Mouse (Mus musculus) lung, embryonic 16.5 days (tissue): Measurements from ENCODE around the gene Iqsec1. TPM values are rescaled to one million over a fixed set of nuclear protein-coding genes. Genes with fewer than 3 reads are reported as not detected.

ENCODE experiments used
- ATAC-seq: fragments of 200-750 bp; cut with Nextera tagmentation; 2 replicates; pipeline ENCODE4 v1.8.0; 2017; ENCODE audit warnings: low read depth, mild to moderate bottlenecking, moderate library complexity
- H3K27ac ChIP-seq: fragments of 300-500 bp; sonication (generic); 2 replicates; pipeline ENCODE4 v1.5.1; 2014; ENCODE audit warnings: mild to moderate bottlenecking, control low read depth, low read length
- H3K27me3 ChIP-seq: fragments of 300-500 bp; sonication (generic); 2 replicates; pipeline ENCODE4 v1.6.1; 2014; ENCODE audit warnings: low read depth, low read length, mixed read lengths; ENCODE audit not compliant: control insufficient read depth, insufficient read depth
- H3K36me3 ChIP-seq: fragments of 300-500 bp; sonication (generic); 2 replicates; pipeline ENCODE4 v1.6.1; 2014; ENCODE audit warnings: low read length; ENCODE audit not compliant: control insufficient read depth, insufficient read depth
- H3K4me1 ChIP-seq: fragments of 300-500 bp; sonication (generic); replicated peaks from 2 replicates; pipeline ENCODE4 v1.6.1; 2014; ENCODE audit warnings: low read length, mixed read lengths; ENCODE audit not compliant: control insufficient read depth, insufficient read depth
- H3K4me2 ChIP-seq: fragments of 300-500 bp; sonication (generic); 2 replicates; pipeline ENCODE4 v1.6.1; 2014; ENCODE audit warnings: low read depth, low read length, control low read depth
- H3K4me3 ChIP-seq: fragments of 300-500 bp; sonication (generic); 2 replicates; pipeline ENCODE4 v1.5.1; 2014; ENCODE audit warnings: mild to moderate bottlenecking, low read length, control low read depth
- H3K9ac ChIP-seq: fragments of 300-500 bp; sonication (generic); 2 replicates; pipeline ENCODE4 v1.6.1; 2014; ENCODE audit warnings: low read length, control low read depth
- H3K9me3 ChIP-seq: fragments of 300-500 bp; sonication (generic); 2 replicates; pipeline ENCODE4 v1.6.1; 2016; ENCODE audit warnings: low read length; ENCODE audit not compliant: control insufficient read depth
- WGBS: fragments of 180-500 bp; shearing (Covaris S2); extraction: QIAGEN DNeasy Blood & Tissue Kit; methylation state at CpG from one replicate; pipeline ENCODE4 v1.1.7; 2014; 5-methylcytosine and 5-hydroxymethylcytosine counted together
- polyA plus RNA-seq: library from polyadenylated mRNA; unstranded; fragments of >200 nt; fragmentation: Nextera tagmentation; extraction: Ambion mirVana; gene quantifications from 2 replicates; pipeline ENCODE4 v1.2.1, GENCODE M21; 2015

The Iqsec1 gene
- polyA plus RNA-seq, 1 experiment from 2014 or later, result 11.7 TPM

DNA sequence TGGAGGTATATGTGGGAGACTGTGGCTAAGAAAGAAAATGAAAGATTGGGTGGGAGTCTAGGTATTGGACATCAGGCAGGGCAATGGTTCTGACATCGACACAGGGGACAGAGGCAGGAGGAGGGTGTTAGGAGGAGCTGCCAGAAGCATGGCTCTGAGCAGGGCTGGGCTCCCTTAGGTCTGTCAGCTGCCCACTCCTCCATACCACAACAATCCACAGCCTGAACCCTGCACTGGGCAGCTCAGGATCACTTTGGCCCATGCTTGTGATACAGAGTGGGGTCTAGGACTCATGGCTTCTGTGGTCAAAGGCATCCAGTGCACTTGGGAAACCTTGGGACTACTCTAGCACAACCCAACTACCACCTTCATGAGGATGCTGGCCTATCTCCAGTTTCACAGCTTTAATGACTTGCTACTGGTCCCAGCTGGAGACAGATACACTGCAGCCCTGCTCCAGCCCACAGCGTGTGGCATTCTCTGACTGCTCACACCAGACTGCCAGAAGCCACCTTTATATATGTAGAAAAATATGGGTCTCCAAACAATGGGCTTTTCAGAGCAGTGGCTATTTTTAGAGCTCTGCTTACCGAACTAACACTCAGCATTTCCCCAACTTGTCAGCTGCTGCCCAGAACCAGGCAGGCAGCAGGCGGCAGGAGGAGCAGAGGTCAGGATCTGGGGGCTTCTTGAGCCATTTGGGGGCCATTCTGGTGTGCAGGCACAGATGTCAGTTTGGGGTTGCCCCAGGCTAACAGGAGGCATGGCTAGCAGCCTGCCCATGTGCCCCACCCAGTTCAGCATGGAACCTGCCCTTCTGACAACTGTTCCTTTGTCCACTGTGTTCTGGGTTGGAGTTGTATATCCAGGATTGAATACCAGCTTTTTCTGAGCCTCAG, 285.4 kb downstream of the Iqsec1 start:
- H3K27ac ChIP-seq, result peak overlapping the region; percentile 84
- H3K36me3 ChIP-seq, result no peaks in the 10 kb centered on the region
- peaks cover 72% of the 10 kb centered on the region for H3K4me1 ChIP-seq
- peak; percentile 43 for ATAC-seq
- no peak overlapping the region for H3K4me3 ChIP-seq
- no peaks in the 10 kb centered on the region for H3K27me3 ChIP-seq
- no peaks in the 10 kb centered on the region for H3K9me3 ChIP-seq
- H3K9ac ChIP-seq, result peak overlapping the region; percentile 44; the same call in 1 of the 2 replicates
- WGBS, result 23% methylated on average over 4 of the region's 4 CpGs
- no peak overlapping the region for H3K4me2 ChIP-seq

DNA sequence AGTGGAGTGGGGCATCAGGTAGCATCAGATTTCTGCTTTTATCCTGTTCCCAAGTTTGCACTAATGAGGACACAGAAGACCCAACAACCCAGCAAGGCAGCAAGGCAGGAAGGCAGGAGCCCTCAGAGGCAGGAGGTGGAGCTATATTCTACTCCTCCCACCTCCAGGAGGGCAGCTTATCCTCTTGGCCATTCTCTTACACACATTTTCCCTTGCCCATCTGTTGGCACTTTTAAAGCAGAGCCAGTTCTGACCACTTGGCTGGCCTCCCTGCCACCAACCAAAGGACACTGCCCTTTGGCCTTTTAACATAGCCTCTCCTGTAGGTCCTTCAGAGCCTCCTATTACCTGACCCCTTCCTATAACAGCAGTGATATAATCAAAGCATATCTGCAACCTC, 286.3 kb downstream of the Iqsec1 start:
- Histone ChIP-seq H3K9me3 (no peaks in the 10 kb centered on the region), H3K4me2 (no peak overlapping the region), H3K9ac (no peak overlapping the region), H3K27ac (no peak overlapping the region), H3K36me3 (no peaks in the 10 kb centered on the region), H3K4me1 (peaks cover 64% of the 10 kb centered on the region), H3K27me3 (no peaks in the 10 kb centered on the region), H3K4me3 (no peak overlapping the region)
- no peak for ATAC-seq

DNA sequence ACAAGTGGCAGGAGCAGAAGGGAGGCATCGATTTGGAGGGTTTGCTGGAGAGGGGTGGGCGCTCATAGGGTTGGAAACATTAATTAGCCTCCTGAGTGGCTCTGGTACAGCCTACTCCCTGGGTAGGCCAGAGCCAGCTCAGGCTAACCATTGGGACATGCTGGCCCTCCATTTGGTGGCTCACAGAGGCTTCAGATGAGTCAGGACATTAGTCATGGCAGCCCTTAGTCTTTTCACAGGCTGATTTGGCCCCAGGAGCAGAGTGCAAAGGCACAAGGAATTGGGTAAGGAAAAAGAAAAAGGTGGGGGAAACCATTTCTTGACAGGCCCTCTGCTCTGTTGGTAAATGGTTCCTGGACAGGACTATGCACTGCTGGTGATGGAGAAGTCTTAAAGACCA, 287.1 kb downstream of the Iqsec1 start:
- Histone ChIP-seq H3K4me3 (no peak overlapping the region), H3K4me1 (peaks cover 56% of the 10 kb centered on the region), H3K27ac (no peak overlapping the region), H3K9me3 (no peaks in the 10 kb centered on the region), H3K9ac (no peak overlapping the region), H3K36me3 (no peaks in the 10 kb centered on the region), H3K27me3 (no peaks in the 10 kb centered on the region), H3K4me2 (no peak overlapping the region)
- 70% methylated on average over 2 of the region's 2 CpGs for WGBS
- ATAC-seq, result no peak

DNA sequence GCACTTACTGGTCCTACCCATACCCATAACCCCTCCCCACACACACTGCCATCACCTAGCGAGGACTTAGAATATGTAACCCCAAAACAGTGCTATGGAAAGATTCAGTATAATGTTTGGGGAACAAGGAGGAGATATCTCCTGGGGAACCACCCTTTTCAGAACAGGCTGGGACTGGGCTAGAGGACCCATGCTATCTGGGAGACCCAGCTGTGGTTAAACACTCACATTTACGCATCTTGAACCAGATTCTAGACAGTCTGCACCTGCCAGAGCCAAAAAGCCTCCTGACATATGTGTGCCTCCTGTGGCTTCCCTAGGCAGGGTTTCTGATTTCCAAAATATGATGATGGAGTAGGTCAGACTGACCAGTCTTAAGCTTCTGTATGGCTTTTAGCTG, 287.7 kb downstream of the Iqsec1 start:
- no peak overlapping the region for H3K4me2 ChIP-seq
- no peak for ATAC-seq
- H3K36me3 ChIP-seq, result no peaks in the 10 kb centered on the region
- H3K9me3 ChIP-seq, result no peaks in the 10 kb centered on the region
- no peak overlapping the region for H3K27ac ChIP-seq
- peaks cover 50% of the 10 kb centered on the region for H3K4me1 ChIP-seq
- no peaks in the 10 kb centered on the region for H3K27me3 ChIP-seq
- no peak overlapping the region for H3K9ac ChIP-seq
- 87% methylated on average over 2 of the region's 2 CpGs for WGBS
- H3K4me3 ChIP-seq, result no peak overlapping the region

DNA sequence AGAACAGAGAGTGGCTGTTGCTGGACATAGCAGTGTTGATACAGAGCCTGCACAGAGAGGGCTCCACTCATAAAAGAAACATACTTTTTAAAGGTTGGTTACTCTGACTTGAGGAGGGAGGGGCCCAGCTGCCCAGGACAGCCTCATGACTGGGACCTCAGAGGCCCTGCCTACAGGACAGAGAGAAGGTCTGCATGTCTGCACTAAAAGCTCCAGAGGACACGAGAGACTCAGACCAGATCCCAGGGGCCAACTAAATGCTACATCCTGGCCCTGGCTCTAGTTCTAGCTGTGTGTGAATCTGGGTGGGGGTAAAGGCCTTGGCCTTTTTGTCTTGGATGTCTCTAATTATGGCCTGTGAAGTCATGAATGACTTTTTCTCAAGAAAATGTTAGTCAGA, 288.4 kb downstream of the Iqsec1 start:
- Histone ChIP-seq H3K9me3 (no peaks in the 10 kb centered on the region), H3K27me3 (no peaks in the 10 kb centered on the region), H3K36me3 (no peaks in the 10 kb centered on the region), H3K4me3 (no peak overlapping the region), H3K27ac (no peak overlapping the region), H3K4me2 (no peak overlapping the region), H3K4me1 (peaks cover 46% of the 10 kb centered on the region), H3K9ac (no peak overlapping the region)
- no peak for ATAC-seq
- WGBS, result 58% methylated on average over 1 of the region's 1 CpGs

DNA sequence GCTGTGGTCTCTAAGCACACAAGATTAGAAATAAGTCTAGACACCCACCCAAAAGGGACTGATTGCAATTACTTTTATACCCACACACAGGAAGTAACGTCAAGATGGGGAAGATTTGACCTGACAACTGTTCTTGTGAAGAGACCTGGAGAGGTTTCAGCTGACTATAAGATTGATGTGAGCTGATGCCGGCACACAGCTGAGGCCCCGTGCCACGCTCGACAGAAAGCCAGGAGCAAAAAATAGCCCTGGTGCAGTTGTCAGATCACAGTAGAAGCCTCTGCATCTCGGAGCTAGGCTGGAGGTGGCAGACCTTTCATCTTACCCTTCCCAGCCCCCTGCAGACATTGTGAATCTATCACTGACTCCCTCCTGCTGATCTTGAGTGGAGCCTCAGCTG, 289.6 kb downstream of the Iqsec1 start:
- Histone ChIP-seq H3K27ac (no peak overlapping the region), H3K4me2 (no peak overlapping the region), H3K9me3 (no peaks in the 10 kb centered on the region), H3K4me3 (no peak overlapping the region), H3K27me3 (no peaks in the 10 kb centered on the region), H3K36me3 (peaks cover 5% of the 10 kb centered on the region), H3K4me1 (peaks cover 33% of the 10 kb centered on the region), H3K9ac (no peak overlapping the region)
- 37% methylated on average over 6 of the region's 6 CpGs for WGBS
- no peak for ATAC-seq

DNA sequence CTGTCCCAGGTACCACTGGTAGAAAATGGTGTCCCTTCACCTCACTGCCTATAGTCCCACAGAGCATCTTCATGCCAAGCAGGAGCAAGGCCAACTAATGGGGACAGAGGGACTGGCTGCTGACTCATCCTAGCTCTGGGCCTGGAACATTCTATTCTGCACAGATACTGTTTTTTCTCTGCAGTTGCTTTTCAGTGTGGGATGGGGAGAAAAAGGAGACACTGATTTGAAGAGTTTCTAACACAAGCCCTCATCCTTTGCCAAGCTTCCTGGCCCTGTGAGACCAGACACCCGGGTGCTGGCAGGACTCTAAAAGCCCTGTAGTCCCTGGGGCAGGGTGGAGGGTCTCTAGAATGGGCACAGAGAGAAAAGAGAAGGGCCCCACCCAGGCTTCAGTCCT, 292.7 kb downstream of the Iqsec1 start:
- no peak overlapping the region for H3K4me2 ChIP-seq
- ATAC-seq, result no peak
- peaks cover 15% of the 10 kb centered on the region for H3K36me3 ChIP-seq
- peaks cover 8% of the 10 kb centered on the region for H3K4me1 ChIP-seq
- no peak overlapping the region for H3K9ac ChIP-seq
- no peaks in the 10 kb centered on the region for H3K9me3 ChIP-seq
- 71% methylated on average over 1 of the region's 1 CpGs for WGBS
- H3K4me3 ChIP-seq, result no peak overlapping the region
- no peak overlapping the region for H3K27ac ChIP-seq
- no peaks in the 10 kb centered on the region for H3K27me3 ChIP-seq

DNA sequence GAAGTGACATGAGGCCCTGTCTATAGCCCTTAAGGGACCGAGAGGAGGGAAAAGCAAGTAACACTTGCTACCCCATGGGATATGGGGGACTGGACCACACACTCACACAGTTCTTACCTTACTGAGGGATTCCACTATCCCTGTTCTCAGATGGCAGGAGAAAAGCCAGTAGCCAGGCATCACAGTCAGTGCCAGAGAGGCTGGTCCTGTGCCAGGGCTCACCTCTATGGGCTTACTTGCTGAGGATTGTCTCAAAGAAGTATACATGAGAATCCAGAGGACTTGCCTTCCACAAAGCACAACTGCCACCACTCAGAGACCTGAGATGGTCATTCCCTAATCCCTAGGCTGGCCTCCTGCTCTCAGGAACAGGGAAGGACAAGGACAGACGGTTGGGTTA, 296.1 kb downstream of the Iqsec1 start:
- no peak for ATAC-seq
- Histone ChIP-seq H3K9me3 (no peaks in the 10 kb centered on the region), H3K4me2 (no peak overlapping the region), H3K4me1 (no peaks in the 10 kb centered on the region), H3K27me3 (no peaks in the 10 kb centered on the region), H3K36me3 (peaks cover 33% of the 10 kb centered on the region), H3K27ac (no peak overlapping the region), H3K9ac (no peak overlapping the region), H3K4me3 (no peak overlapping the region)
- WGBS, result 63% methylated on average over 2 of the region's 2 CpGs

DNA sequence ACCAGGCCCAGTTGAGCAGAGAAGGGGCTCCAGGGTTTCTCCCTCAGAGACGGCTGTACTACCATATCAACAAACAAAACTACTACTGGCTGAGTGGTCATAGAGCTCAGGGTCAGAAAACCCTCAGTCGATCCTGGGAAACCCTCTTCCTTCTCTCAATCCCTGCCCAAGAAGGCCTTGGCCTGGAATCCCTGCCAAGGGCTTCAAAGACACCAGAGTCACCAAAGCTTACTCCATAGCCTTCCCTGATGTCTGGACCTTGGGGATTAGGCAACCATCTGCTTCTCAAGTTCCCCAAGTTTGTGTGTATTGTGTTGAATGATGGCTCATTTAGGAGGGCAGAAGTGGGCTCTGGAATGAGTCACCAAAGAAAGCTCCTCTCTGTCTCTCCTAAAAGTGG, 296.6 kb downstream of the Iqsec1 start:
- H3K36me3 ChIP-seq, result peaks cover 34% of the 10 kb centered on the region
- no peaks in the 10 kb centered on the region for H3K9me3 ChIP-seq
- no peak overlapping the region for H3K4me2 ChIP-seq
- no peak overlapping the region for H3K9ac ChIP-seq
- no peaks in the 10 kb centered on the region for H3K4me1 ChIP-seq
- H3K27me3 ChIP-seq, result no peaks in the 10 kb centered on the region
- ATAC-seq, result no peak
- WGBS, result 40% methylated on average over 2 of the region's 2 CpGs
- no peak overlapping the region for H3K27ac ChIP-seq
- H3K4me3 ChIP-seq, result no peak overlapping the region
